Mouse (Mus musculus) thymus, postnatal 0 days (tissue): ENCODE data around the gene Akt3. TPM values are rescaled to one million over a fixed set of nuclear protein-coding genes. Genes with fewer than 3 reads are reported as not detected.
A peak's percentile ranks its signal among the peaks of the same experiment; 100 is the strongest.

Experiments
- DNase-seq: peaks from one replicate; pipeline ENCODE4 v3.0.0-alpha.2; 2015; ENCODE audit warnings: low spot score
- polyA plus RNA-seq: library from polyadenylated mRNA; unstranded; fragments of >200 nt; fragmentation: Nextera tagmentation; extraction: Ambion mirVana; gene quantifications from 2 replicates; pipeline ENCODE4 v1.2.1, GENCODE M21; 2015

Akt3 gene
- polyA plus RNA-seq, 1 experiment from 2014 or later, result 2.1 TPM

GRCm38 (mm10) chr1:177188708-177189107 is 69.3 kb downstream of the Akt3 start:
- peak; percentile 83 for DNase-seq

DNA sequence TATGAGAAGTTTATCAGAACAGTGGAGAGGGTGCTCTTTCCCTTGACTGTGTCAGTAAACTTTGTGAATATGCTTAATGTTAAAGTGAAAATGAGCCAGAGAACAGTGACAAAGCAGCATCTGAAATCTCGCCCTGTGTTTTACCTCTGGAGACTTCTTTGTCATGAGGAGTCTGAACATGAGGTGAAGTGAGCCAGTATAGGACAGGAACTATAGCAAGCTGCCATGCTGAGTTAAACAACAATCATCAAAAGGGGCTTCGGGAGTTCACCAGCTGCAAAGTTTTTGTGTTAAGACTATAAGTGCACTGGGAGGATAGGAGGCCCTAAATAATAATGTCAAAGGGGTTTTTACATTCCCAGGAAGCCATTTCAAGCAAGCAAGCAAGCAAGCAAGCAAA is 71.3 kb downstream of the Akt3 start:
- DNase-seq, result no peak

GRCm38 (mm10) chr1:177179635-177180034 is 78.4 kb downstream of the Akt3 start:
- no peak for DNase-seq

GRCm38 (mm10) chr1:177175436-177175835 is 82.6 kb downstream of the Akt3 start:
- no peak for DNase-seq

DNA sequence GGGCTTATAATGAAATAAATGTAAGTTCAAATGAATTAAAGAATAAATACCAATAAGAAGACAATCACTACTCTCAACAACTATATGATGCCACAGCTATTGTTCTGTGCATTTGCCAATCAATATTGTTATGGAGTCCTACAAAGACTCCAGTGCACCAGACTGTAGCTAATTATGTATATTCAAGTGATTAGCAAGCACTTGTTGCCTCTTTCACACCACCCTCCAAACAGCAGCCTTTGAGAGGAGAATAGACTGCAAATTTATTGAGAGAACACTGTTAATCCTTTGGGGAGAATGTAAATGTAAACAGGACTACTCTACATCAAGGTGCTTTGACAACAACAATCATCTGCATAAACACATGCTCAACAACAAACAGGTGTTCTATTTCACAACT is 86.7 kb downstream of the Akt3 start:
- DNase-seq, result no peak

GRCm38 (mm10) chr1:177165789-177166188 is 92.2 kb downstream of the Akt3 start:
- DNase-seq, result no peak

GRCm38 (mm10) chr1:177165336-177165735 is 92.7 kb downstream of the Akt3 start:
- DNase-seq, result no peak

DNA sequence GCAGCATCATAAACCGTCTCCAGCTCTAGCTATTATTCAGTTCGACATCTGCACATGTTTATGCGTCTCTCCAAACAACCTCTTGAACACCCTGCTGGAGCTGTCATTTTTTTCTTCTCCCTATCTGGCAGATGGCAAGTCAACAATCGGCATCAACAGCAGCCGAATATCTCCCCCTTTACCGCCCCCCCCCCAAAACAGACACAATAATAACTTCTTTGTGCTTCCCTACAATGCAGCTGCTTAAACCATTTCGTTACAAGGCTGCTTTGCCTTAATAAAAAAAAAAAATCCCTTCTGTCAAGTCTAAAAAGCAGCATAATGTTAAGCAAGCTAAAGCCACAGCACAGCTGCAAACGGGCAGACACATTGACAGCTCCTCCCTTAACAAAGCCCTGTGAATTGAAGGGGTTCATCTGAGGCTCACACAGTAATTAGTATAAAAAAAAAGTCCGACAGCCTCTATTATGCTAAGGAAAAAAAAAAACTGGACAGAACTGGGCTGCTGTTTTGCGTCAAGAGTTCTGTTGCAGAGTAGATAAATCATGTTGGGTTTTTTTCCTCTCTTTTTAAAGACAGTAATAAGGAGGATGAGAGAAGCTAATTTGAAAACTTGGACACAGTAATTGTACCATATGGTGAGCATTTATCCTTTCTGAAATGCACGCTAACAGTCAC is 107.5 kb downstream of the Akt3 start:
- no peak for DNase-seq

- no peak for DNase-seq
Measured at GRCm38 (mm10) chr1:177148746-177149145, 109.3 kb downstream of the Akt3 start.

DNA sequence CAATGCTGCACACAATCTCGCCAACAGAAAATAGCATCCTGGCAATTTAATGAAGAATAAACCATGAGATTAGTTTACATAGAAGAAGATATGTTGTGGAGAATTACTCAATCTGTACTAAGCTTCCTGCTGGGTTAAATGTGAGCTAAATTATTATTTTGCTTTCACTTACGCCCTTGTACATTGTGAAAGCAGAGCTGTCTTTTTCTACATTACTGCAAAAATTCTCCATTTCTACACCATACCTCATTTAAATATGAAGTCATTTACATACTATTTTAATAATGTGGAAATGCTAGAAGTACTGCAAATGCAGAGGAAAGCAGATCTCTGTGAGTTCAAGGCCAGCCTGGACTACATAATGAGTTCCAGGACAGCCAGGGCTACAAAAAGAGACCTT is 116.5 kb downstream of the Akt3 start:
- no peak for DNase-seq

DNA sequence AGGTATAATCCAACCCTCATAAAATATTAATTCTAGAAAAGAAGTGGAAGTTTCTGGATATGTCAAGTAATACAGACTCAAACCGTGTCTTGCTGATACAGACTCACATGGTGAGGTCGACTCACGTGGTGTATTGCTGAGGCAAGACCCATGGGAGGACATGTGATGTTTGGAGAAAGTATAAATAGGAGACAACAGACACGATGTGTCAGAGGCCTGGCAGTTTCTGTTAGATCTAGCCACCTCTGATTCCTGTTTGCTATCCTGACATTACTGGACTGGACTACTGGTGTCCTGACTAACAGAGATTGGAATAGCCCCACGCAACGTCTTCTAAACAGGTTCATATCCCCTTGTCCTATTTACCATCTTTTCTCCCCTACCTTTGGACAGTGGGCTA is 118.4 kb downstream of the Akt3 start:
- DNase-seq, result no peak

GRCm38 (mm10) chr1:177131458-177131857 is 126.5 kb downstream of the Akt3 start:
- no peak for DNase-seq

GRCm38 (mm10) chr1:177126674-177127073 is 131.3 kb downstream of the Akt3 start:
- DNase-seq, result no peak

- no peak for DNase-seq
Measured at GRCm38 (mm10) chr1:177110665-177111271, 147.2 kb downstream of the Akt3 start.

GRCm38 (mm10) chr1:177090465-177090864 is 167.5 kb downstream of the Akt3 start:
- no peak for DNase-seq

DNA sequence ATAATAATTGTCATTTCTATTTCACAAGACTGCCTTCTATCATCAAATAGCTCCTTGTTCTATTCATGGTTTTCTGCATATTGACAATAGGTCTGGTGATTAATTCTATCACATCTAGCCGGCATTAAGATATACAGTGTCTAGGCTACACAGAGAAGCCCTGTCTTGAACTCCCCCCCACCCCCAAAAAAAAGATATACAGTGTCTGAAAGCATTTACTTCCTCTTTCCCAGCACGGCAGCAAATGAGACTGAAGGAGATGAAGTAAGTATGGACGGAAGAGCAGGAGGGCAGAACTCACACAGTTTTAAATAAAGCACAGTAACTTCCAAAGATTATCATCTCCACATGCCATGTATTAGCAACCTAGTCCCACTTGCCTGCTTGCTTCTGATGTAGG is 168.5 kb downstream of the Akt3 start:
- DNase-seq, result no peak

DNA sequence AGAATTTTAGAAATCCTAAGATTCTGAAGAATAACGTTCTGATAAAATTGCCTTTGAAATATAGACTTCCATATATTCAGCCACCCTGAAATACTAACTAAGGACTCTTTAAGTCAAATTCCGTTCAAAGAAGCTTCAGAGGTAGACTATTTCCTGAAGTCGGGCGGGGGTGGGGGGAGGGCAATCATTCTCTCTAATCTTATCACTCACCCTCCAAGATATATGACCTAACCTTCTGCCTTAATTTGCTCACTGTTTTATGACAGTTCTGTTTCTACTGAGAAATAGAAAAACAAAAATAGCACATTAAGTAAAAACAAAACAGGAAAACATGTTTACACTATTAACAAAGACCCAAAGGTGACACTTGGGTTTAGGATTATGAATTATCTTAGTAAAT is 169.0 kb downstream of the Akt3 start:
- no peak for DNase-seq

DNA sequence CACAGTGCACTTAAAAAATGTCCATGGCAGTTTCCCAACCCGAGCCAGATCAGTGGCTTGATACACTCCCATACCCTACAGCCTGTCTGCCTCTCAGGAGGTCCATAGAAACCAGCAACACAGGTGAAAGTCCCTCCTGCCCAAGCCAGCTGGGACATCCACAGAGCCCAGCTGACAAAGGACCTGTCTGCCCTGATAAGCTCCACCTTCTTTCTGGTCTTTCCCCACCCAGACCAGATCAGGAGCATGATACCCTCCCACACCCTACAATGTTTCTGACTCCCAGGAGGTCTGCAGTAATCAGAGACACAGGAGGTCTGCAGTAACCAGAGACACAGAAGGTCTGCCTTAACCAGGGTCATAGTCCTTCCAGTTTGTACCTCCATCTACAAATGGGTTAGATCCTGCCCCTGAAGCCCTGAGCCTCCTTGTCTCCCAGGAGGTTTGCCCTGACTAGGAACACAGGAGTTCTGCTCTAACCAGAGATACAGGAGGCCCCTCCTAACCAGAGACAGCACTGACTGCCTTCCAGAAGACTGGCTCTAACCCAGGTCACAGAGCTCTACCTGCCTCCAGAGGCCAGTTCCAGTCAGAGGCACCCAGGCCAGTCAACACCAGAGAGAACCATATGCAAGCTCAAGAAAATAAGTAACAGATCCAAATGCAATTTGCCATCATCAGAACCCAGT is 175.9 kb downstream of the Akt3 start:
- DNase-seq, result no peak

DNA sequence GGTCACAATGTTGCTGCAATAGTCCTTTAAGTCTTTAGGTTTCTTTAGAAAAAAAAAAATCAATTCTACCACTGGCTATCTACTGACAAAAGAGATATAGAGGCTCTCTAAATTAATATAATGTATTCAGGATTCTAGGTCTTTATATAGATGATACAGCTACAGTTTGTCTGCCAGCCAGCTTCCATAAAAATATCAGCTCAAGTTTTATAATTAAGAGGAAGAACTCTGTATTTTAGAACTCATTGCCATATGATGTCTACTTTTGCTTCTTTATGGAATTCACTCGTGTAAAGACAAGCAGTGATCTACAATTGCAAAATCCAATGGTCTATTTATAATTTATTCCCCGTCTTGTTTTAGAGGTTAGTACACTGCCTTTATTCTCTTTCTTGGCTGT is 188.8 kb downstream of the Akt3 start:
- no peak for DNase-seq

- DNase-seq, result no peak
Measured at GRCm38 (mm10) chr1:177067123-177067646, 190.8 kb downstream of the Akt3 start.

GRCm38 (mm10) chr1:177065732-177066131 is 192.3 kb downstream of the Akt3 start:
- no peak for DNase-seq

DNA sequence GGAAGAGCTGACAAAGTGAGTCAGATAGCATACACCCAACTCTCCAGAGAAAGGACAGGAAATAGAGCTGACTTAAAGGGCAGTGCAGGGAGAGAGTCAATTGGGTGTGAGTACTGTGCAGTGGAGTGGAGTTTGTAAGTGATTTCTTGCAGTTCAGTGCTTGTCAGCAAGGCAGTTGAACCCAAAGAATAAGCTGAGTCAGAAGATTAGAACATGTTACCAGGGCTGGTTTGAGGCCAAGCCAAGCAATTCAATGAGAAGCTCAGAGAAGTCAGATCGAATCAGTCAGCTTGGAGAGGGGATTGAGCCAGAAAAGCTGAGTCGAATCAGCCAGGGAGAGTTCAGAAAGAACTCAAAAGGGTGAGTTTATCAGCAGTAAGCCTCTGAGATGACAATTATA is 196.2 kb downstream of the Akt3 start:
- no peak for DNase-seq

DNA sequence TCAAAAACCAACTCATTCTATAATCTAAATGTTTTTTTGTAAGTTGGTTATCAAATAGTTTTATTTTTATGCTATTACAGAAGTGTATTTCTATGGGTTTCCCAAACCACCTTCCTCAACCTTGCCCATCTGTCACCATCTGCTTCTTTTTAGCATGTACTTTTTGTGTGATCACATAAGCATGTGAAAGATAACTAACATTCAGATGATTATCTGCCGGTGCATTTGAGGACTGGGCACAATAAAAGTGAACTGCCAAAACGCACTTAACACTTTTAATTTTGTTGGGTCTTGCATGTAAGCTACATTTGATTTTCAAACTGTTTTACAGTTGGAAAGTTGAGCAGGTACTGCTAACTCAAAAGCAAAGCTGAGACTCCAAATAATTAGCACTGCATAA is 203.1 kb downstream of the Akt3 start:
- DNase-seq, result no peak
